22 mouse cellular contexts compared by ENCODE assay signal in the genomic region with DNA sequence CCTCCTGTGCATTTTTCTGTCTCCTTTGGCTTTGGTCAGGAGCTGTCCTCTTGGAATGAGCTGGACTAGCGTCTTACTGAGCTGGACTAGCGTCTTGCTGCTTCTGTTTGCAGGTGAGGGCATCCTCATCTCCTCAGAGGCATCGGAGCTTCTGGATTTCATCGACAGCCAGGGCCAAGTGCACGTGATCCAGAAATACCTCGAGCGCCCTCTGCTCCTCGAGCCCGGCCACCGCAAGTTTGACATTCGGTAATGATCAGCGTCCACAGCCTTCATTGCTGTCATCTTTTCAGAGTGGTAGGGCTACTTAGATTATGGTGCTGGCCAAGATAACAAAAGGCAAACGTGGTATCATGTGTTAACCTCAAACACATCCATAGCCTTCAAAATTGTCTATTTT. TPM values are rescaled to one million over a fixed set of nuclear protein-coding genes. Genes with fewer than 3 reads are reported as not detected.
DNase-seq lines count a peak whose midpoint lies in the region; ATAC-seq and TF ChIP-seq lines count a peak whose summit lies in the region.
"Had no signal": no experiment of that assay in that cellular context is flagged by ENCODE, and none has a peak within 500 bp of the region (broad histone marks: within the 10 kb centered on the region; RNA-seq: fewer than 3 reads in every experiment).

No protein-coding gene starts in this region.

- no peaks in the 10 kb centered on the region; the same call in 1 of the 2 replicates for H3K36me3 ChIP-seq in heart, adult 2 months (ENCODE audit: control insufficient read depth, insufficient read depth, low read length)
- 0 out of 2 replicates have a peak, but pooled peaks cover 5% of the 10 kb centered on the region for H3K36me3 ChIP-seq in kidney, postnatal 0 days (ENCODE audit: insufficient read depth, low read length)
- H3K36me3 ChIP-seq in lung, postnatal 0 days (ENCODE audit: insufficient read depth, low read length) = peaks cover 10% of the 10 kb centered on the region; the same call in 1 of the 2 replicates

- no peak for DNase-seq in heart, adult 2 months
- DNase-seq in heart, adult 18-20 months = no peak
- DNase-seq in kidney, postnatal 0 days (ENCODE audit: low spot score) = no peak
- no peak for DNase-seq in kidney, adult 9 months
- no peak for DNase-seq in lung, postnatal 0 days (ENCODE audit: low spot score)
- DNase-seq in lung, postnatal 36 days = no peak
- peak; percentile 41 for DNase-seq in ZHBTc4 (ENCODE audit: low read depth, low spot score)
- no peak for DNase-seq in urinary bladder, postnatal 4 days (ENCODE audit: low spot score in 2 of 2)
- DNase-seq: adrenal gland, postnatal 10 days; B cell, adult 2 months; cerebellum, adult 9-11 months; kidney, postnatal 10 days; lung, postnatal 10 days; right cerebral cortex, postnatal 4 days; thymus, postnatal 25 days had no signal

- no peaks in the 10 kb centered on the region for H3K9me3 ChIP-seq in kidney, postnatal 0 days (replicated peaks; ENCODE audit: low read length)
- H3K9me3 ChIP-seq in lung, postnatal 0 days (ENCODE audit: low read length) = no peaks in the 10 kb centered on the region
- H3K9me3 ChIP-seq: heart, embryonic 15.5 days; hindbrain, embryonic 12.5 days had no signal

- peak; percentile 25; the same call in 1 of the 2 replicates for TF ChIP-seq CTCF in heart, adult 2 months (IDR thresholded peaks at IDR 0.05)
- peak; percentile 32; the same call in 1 of the 2 replicates for TF ChIP-seq CTCF in kidney, postnatal 0 days (IDR thresholded peaks at IDR 0.05; ENCODE audit: low read depth)
- TF ChIP-seq CTCF in lung, postnatal 0 days (IDR thresholded peaks at IDR 0.05) = peak; percentile 37

- H3K79me2 ChIP-seq in heart, adult 2 months (replicated peaks; ENCODE audit: control insufficient read depth, insufficient read depth, low read length) = no peaks in the 10 kb centered on the region

- no peaks in the 10 kb centered on the region for H3K4me1 ChIP-seq in heart, adult 2 months (ENCODE audit: control insufficient read depth, insufficient read depth, low read length)
- no peaks in the 10 kb centered on the region for H3K4me1 ChIP-seq in kidney, postnatal 0 days (replicated peaks; ENCODE audit: insufficient read depth, low read length)
- H3K4me1 ChIP-seq in lung, postnatal 0 days (ENCODE audit: insufficient read depth, low read depth, low read length) = no peaks in the 10 kb centered on the region
- H3K4me1 ChIP-seq: forebrain, embryonic 10.5 days; heart, embryonic 15.5 days; hindbrain, embryonic 12.5 days had no signal

- H3K4me2 ChIP-seq in kidney, postnatal 0 days (ENCODE audit: low read length) = no peak overlapping the region
- H3K4me2 ChIP-seq in lung, postnatal 0 days (replicated peaks; ENCODE audit: low read depth, low read length) = no peak overlapping the region
- H3K4me2 ChIP-seq: heart, embryonic 15.5 days; hindbrain, embryonic 12.5 days; midbrain, embryonic 11.5 days had no signal

- H3K4me3 ChIP-seq in heart, adult 2 months = no peak overlapping the region
- H3K4me3 ChIP-seq in kidney, postnatal 0 days (replicated peaks; ENCODE audit: low read depth, low read length) = no peak overlapping the region
- H3K4me3 ChIP-seq in lung, postnatal 0 days (ENCODE audit: low read depth, low read length) = no peak overlapping the region
- H3K4me3 ChIP-seq: forebrain, embryonic 10.5 days; heart, embryonic 15.5 days; hindbrain, embryonic 12.5 days had no signal

- 64% methylated on average over 13 of the region's 13 CpGs for WGBS in heart, adult 2 months
- 75% methylated on average over 13 of the region's 13 CpGs for WGBS in kidney, postnatal 0 days
- 59% methylated on average over 13 of the region's 13 CpGs for WGBS in lung, postnatal 0 days

- H3K27ac ChIP-seq in heart, adult 2 months = no peak overlapping the region
- H3K27ac ChIP-seq in kidney, postnatal 0 days = no peak overlapping the region
- H3K27ac ChIP-seq in lung, postnatal 0 days (ENCODE audit: low read length) = no peak overlapping the region
- H3K27ac ChIP-seq: forebrain, embryonic 10.5 days; heart, embryonic 15.5 days; hindbrain, embryonic 12.5 days had no signal

- no peak overlapping the region for H3K9ac ChIP-seq in heart, adult 2 months (ENCODE audit: low read depth, low read length)
- H3K9ac ChIP-seq in kidney, postnatal 0 days (ENCODE audit: low read depth, low read length) = no peak overlapping the region
- H3K9ac ChIP-seq in lung, postnatal 0 days (replicated peaks; ENCODE audit: low read depth) = no peak overlapping the region
- H3K9ac ChIP-seq: heart, embryonic 15.5 days had no signal

- no peak for ATAC-seq in kidney, postnatal 0 days (replicated peaks; ENCODE audit: low FRiP score, low read depth)
- ATAC-seq in lung, postnatal 0 days = no peak
- ATAC-seq: activated CD4-positive, CD25-positive, alpha-beta regulatory T cell, adult 4 months had no signal

- no peak for TF ChIP-seq EP300 in heart, adult 2 months (IDR thresholded peaks at IDR 0.05; ENCODE audit: insufficient read depth, low read depth, low read length)
- no peak for TF ChIP-seq EP300 in lung, postnatal 0 days (IDR thresholded peaks at IDR 0.05)

- TF ChIP-seq POLR2A in heart, adult 2 months (IDR thresholded peaks at IDR 0.05; ENCODE audit: insufficient read depth, low read depth, low read length) = no peak

- intact Hi-C loops in heart, adult 2 months (cut with DNase I) = loop anchor here (10.0 kb wide), 1 partner anchor 216 kb away; the partner anchor contains the start of gene Fbln7

- H3K27me3 ChIP-seq in heart, adult 2 months (ENCODE audit: control insufficient read depth, insufficient read depth, low read length) = no peaks in the 10 kb centered on the region
- H3K27me3 ChIP-seq in kidney, postnatal 0 days (ENCODE audit: insufficient read depth, low read length) = no peaks in the 10 kb centered on the region
- H3K27me3 ChIP-seq in lung, postnatal 0 days (replicated peaks; ENCODE audit: insufficient read depth, low read length) = no peaks in the 10 kb centered on the region
- H3K27me3 ChIP-seq: heart, embryonic 15.5 days; hindbrain, embryonic 12.5 days had no signal

RNA-seq across cellular contexts. Expression of gene Ttl, which starts 15.4 kb away (rescaled TPM):
- total RNA-seq in heart, adult 2 months (2021) = 10 to 100 TPM; 19.0 to 19.1 TPM
- polyA plus RNA-seq in heart, adult 2 months (2012; rRNA removed) = 8.8 and 12.9 TPM in 2 replicates
- total RNA-seq in heart, adult 18-20 months (2021) = 10 to 100 TPM; 20.0 to 22.7 TPM
- polyA plus RNA-seq in kidney, postnatal 0 days (2015; fragmentation: Nextera tagmentation; extraction: Ambion mirVana) = 9.7 and 10.0 TPM in 2 replicates
- 10.0 and 11.6 TPM in 2 replicates for polyA plus RNA-seq in lung, postnatal 0 days (2015; fragmentation: Nextera tagmentation; extraction: Ambion mirVana)

RNA-seq across cellular contexts. Expression of gene Polr1b, which starts 19.7 kb away (rescaled TPM):
- 10 to 100 TPM; 10.6 to 10.7 TPM for total RNA-seq in heart, adult 2 months (2021)
- 10.2 and 14.2 TPM in 2 replicates for polyA plus RNA-seq in heart, adult 2 months (2012; rRNA removed)
- total RNA-seq in heart, adult 18-20 months (2021) = 10 to 100 TPM; 10.2 to 10.9 TPM
- polyA plus RNA-seq in kidney, postnatal 0 days (2015; fragmentation: Nextera tagmentation; extraction: Ambion mirVana) = 17.4 and 19.5 TPM in 2 replicates
- 5.5 and 6.7 TPM in 2 replicates for polyA plus RNA-seq in lung, postnatal 0 days (2015; fragmentation: Nextera tagmentation; extraction: Ambion mirVana)

RNA-seq across cellular contexts. Expression of gene Vinac1, which starts 33.1 kb away (rescaled TPM):
- not detected for total RNA-seq in heart, adult 2 months (2021)
- 0.06 TPM in 1 of 2 replicates, not detected in the other for polyA plus RNA-seq in heart, adult 2 months (2012; rRNA removed)
- total RNA-seq in heart, adult 18-20 months (2021) = not detected
- 0.05 and 0.11 TPM in 2 replicates for polyA plus RNA-seq in kidney, postnatal 0 days (2015; fragmentation: Nextera tagmentation; extraction: Ambion mirVana)
- polyA plus RNA-seq in lung, postnatal 0 days (2015; fragmentation: Nextera tagmentation; extraction: Ambion mirVana) = 0.18 and 0.23 TPM in 2 replicates
- total RNA-seq: gastrocnemius, adult 18-20 months; monocyte, adult 5-6 weeks had no signal
- polyA plus RNA-seq: activated CD4-positive, CD25-positive, alpha-beta regulatory T cell, adult 4 months had no signal

RNA-seq across cellular contexts. Expression of gene Chchd5, which starts 48.4 kb away (rescaled TPM):
- 10 to 100 TPM in 1 of 2 experiments, 1 to 10 TPM in 1; 9.8 to 10.3 TPM for total RNA-seq in heart, adult 2 months (2021)
- polyA plus RNA-seq in heart, adult 2 months (2012; rRNA removed) = 22.0 and 22.5 TPM in 2 replicates
- total RNA-seq in heart, adult 18-20 months (2021) = 10 to 100 TPM; 13.0 to 13.1 TPM
- polyA plus RNA-seq in kidney, postnatal 0 days (2015; fragmentation: Nextera tagmentation; extraction: Ambion mirVana) = 24.9 and 26.8 TPM in 2 replicates
- 21.1 and 21.4 TPM in 2 replicates for polyA plus RNA-seq in lung, postnatal 0 days (2015; fragmentation: Nextera tagmentation; extraction: Ambion mirVana)
